Mouse (Mus musculus) CH12.LX (cell line): ENCODE results near the gene 4922502D21Rik. TPM values are rescaled to one million over a fixed set of nuclear protein-coding genes. Genes with fewer than 3 reads are reported as not detected.

Source experiments
- DNase-seq: peaks from one replicate; pipeline ENCODE4 v3.0.0-alpha.2; 2013; ENCODE audit errors: extremely low read depth
- H3K27ac ChIP-seq: 2 replicates; pipeline ENCODE4 v1.5.1; 2012; ENCODE audit warnings: low read depth, mild to moderate bottlenecking, control low read depth, moderate library complexity; ENCODE audit not compliant: insufficient read depth
- H3K27me3 ChIP-seq: replicated peaks from 2 replicates; pipeline ENCODE3; 2012; ENCODE audit warnings: inconsistent platforms
- H3K36me3 ChIP-seq, 2 experiments: replicated peaks in 1 of 2; 2 replicates each; pipeline versions ENCODE3 to v1.6.1; 2012; ENCODE audit warnings: inconsistent platforms in 1 of 2, low read length in 1 of 2, mild to moderate bottlenecking in 1 of 2, mixed read lengths in 1 of 2, moderate library complexity in 1 of 2; ENCODE audit not compliant: control insufficient read depth in 1 of 2, insufficient read depth in 1 of 2
- H3K4me1 ChIP-seq, 2 experiments: 2 replicates each; pipeline ENCODE4 v1.6.1; 2012; ENCODE audit warnings: inconsistent platforms in 1 of 2, moderate library complexity in 1 of 2; ENCODE audit not compliant: insufficient read depth in 2 of 2, control insufficient read depth in 1 of 2
- H3K4me2 ChIP-seq: 2 replicates; pipeline ENCODE4 v1.6.1; 2012; ENCODE audit warnings: low read depth, mild to moderate bottlenecking, control low read depth; ENCODE audit not compliant: poor library complexity, insufficient read depth, severe bottlenecking
- H3K4me3 ChIP-seq, 3 experiments: fragments of 150-350 bp in 1 of 3; sonication (generic) in 1 of 3; replicated peaks in 1 of 3; 2 replicates each; pipeline versions ENCODE3 to v1.5.1; 2011 to 2012; ENCODE audit warnings: low read depth in 2 of 3, low read length in 2 of 3, mild to moderate bottlenecking in 2 of 3, moderate library complexity in 2 of 3, control low read depth in 1 of 3, improper control_type of control experiment in 1 of 3, inconsistent platforms in 1 of 3, mixed read lengths in 1 of 3; ENCODE audit not compliant: poor library complexity in 1 of 3
- H3K79me2 ChIP-seq: replicated peaks from 2 replicates; pipeline ENCODE4 v1.6.1; 2012; ENCODE audit warnings: mild to moderate bottlenecking, moderate library complexity; ENCODE audit not compliant: control insufficient read depth, poor library complexity, insufficient read depth, severe bottlenecking; ENCODE audit errors: extremely low read depth
- H3K9ac ChIP-seq: 2 replicates; pipeline ENCODE4 v1.6.1; 2012; ENCODE audit warnings: low read depth, mild to moderate bottlenecking, control low read depth, moderate library complexity; ENCODE audit not compliant: insufficient read depth
- H3K9me3 ChIP-seq: replicated peaks from 2 replicates; pipeline ENCODE3; 2012; ENCODE audit warnings: low read length, inconsistent platforms, mixed read lengths
- BHLHE40 ChIP-seq: IDR thresholded peaks from 2 replicates; pipeline ENCODE4 v1.6.1; 2011; ENCODE audit warnings: mild to moderate bottlenecking, low read depth, low read length, improper control_type of control experiment
- CHD2 ChIP-seq: IDR thresholded peaks from 2 replicates; pipeline ENCODE4 v1.6.1; 2011; ENCODE audit warnings: low read length, improper control_type of control experiment
- CTCF ChIP-seq, 2 experiments: IDR thresholded peaks in 1 of 2; conservative IDR thresholded peaks in 1 of 2; 2 replicates each; pipeline ENCODE4 v1.5.1; 2011 to 2012; ENCODE audit warnings: low read depth in 2 of 2, low read length in 2 of 2, improper control_type of control experiment in 1 of 2, inconsistent platforms in 1 of 2, mild to moderate bottlenecking in 1 of 2, moderate library complexity in 1 of 2
- E2F4 ChIP-seq: IDR thresholded peaks from 2 replicates; pipeline ENCODE4 v1.6.1; 2011; ENCODE audit warnings: low read depth, low read length, improper control_type of control experiment; ENCODE audit not compliant: insufficient replicate concordance
- ETS1 ChIP-seq: conservative IDR thresholded peaks from 2 replicates; pipeline ENCODE4 v1.6.1; 2012; ENCODE audit warnings: low read depth, mild to moderate bottlenecking, inconsistent platforms, low read length, improper control_type of control experiment, moderate library complexity
- HCFC1 ChIP-seq: IDR thresholded peaks from 2 replicates; pipeline ENCODE4 v1.6.1; 2012; ENCODE audit warnings: low read depth, mild to moderate bottlenecking, inconsistent platforms, low read length, improper control_type of control experiment
- JUN ChIP-seq: IDR thresholded peaks from 2 replicates; pipeline ENCODE4 v1.6.1; 2011; ENCODE audit warnings: low read depth, mild to moderate bottlenecking, low read length, improper control_type of control experiment, moderate library complexity; ENCODE audit not compliant: insufficient read depth
- MAZ ChIP-seq: IDR thresholded peaks from 2 replicates; pipeline ENCODE4 v1.6.1; 2012; ENCODE audit warnings: low read depth, mild to moderate bottlenecking, inconsistent platforms, low read length, improper control_type of control experiment, moderate library complexity
- MEF2A ChIP-seq: IDR thresholded peaks from 2 replicates; pipeline ENCODE4 v1.6.1; 2014; ENCODE audit warnings: low read depth, mild to moderate bottlenecking, inconsistent platforms, low read length, improper control_type of control experiment, borderline replicate concordance
- MXI1 ChIP-seq: IDR thresholded peaks from 2 replicates; pipeline ENCODE4 v1.6.1; 2011; ENCODE audit warnings: mild to moderate bottlenecking, low read depth, low read length, improper control_type of control experiment
- NRF1 ChIP-seq: IDR thresholded peaks from 2 replicates; pipeline ENCODE4 v1.6.1; 2014; ENCODE audit warnings: low read depth, mild to moderate bottlenecking, inconsistent platforms, low read length, improper control_type of control experiment, moderate library complexity
- PAX5 ChIP-seq: IDR thresholded peaks from 2 replicates; pipeline ENCODE4 v1.6.1; 2012; ENCODE audit warnings: low read length, inconsistent platforms, mixed read lengths
- POLR2A ChIP-seq: IDR thresholded peaks from 2 replicates; pipeline ENCODE4 v1.6.1; 2011; ENCODE audit warnings: low read depth, mild to moderate bottlenecking, improper control_type of control experiment, low read length
- SIN3A ChIP-seq: IDR thresholded peaks from 2 replicates; pipeline ENCODE4 v1.6.1; 2012; ENCODE audit warnings: low read length, improper control_type of control experiment, inconsistent platforms
- SMC3 ChIP-seq: IDR thresholded peaks from 2 replicates; pipeline ENCODE4 v1.6.1; 2011; ENCODE audit warnings: low read depth, low read length, improper control_type of control experiment
- TBP ChIP-seq: conservative IDR thresholded peaks from 2 replicates; pipeline ENCODE4 v1.6.1; 2011; ENCODE audit warnings: low read depth, low read length, improper control_type of control experiment
- TCF12 ChIP-seq: IDR thresholded peaks from 2 replicates; pipeline ENCODE4 v1.6.1; 2014; ENCODE audit warnings: low read depth, mild to moderate bottlenecking, inconsistent platforms, low read length, improper control_type of control experiment
- UBTF ChIP-seq: IDR thresholded peaks from 2 replicates; pipeline ENCODE4 v1.6.1; 2012; ENCODE audit warnings: low read depth, mild to moderate bottlenecking, inconsistent platforms, low read length, improper control_type of control experiment, moderate library complexity
- ZMIZ1 ChIP-seq: IDR thresholded peaks from 2 replicates; pipeline ENCODE4 v1.6.1; 2012; ENCODE audit warnings: low read depth, mild to moderate bottlenecking, inconsistent platforms, low read length, improper control_type of control experiment
- dilution Hi-C: fragments of 300-500 bp; cut with MboI; formaldehyde crosslinking; loops from 2 replicates; pipeline ENCODE4 v1.14.3; 2020; ENCODE audit warnings: low sequenced_read_pairs; ENCODE audit not compliant: extremely low pct_unique_long_range_greater_than_20kb, extremely low pct_ligation_motif_present
- in situ Hi-C: fragments of 300-500 bp; cut with MboI; formaldehyde crosslinking; loops from 3 replicates; pipeline ENCODE4 v1.14.3; 2019; ENCODE audit warnings: low sequenced_read_pairs, low pct_ligation_motif_present, low pct_unique_long_range_greater_than_20kb, mixed read lengths
- polyA plus RNA-seq: library from polyadenylated mRNA; unstranded; fragments of >175 nt; gene quantifications from 2 replicates; pipeline ENCODE4 v1.2.1, GENCODE M21; 2012; ENCODE audit warnings: low read depth; ENCODE audit not compliant: insufficient read length
- total RNA-seq, 2 experiments: library from RNA; depleted of rRNA; stranded (reverse); fragments of 300-350 nt in 1 of 2; fragments of >200 nt in 1 of 2; gene quantifications; 2 replicates each; pipeline ENCODE4 v1.2.3; 2012 to 2014

The 4922502D21Rik gene
- total and polyA plus RNA-seq, 3 experiments: 0.23 to 2.8 (median 0.46) TPM

DNA sequence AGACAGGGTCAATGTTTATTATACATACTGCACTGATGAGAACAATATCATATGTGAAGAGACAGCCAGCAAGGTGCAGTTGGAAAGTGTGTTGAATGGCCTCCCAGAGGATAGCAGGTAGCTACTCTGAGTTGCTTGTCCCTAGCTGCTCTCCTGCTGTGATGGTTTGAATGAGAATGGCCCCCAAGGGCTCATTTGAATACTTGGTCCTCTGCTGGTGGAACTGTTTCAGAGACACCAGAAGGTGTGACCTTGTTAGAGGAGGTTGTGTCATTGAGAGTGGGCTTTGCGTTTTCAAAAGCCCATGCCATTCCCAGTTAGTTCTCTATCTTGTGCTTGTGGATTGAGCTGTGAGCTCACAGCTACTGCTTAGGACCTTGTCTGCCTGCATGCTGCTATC lies 32.3 kb upstream of the 4922502D21Rik start:
- DNase-seq: no peak

DNA sequence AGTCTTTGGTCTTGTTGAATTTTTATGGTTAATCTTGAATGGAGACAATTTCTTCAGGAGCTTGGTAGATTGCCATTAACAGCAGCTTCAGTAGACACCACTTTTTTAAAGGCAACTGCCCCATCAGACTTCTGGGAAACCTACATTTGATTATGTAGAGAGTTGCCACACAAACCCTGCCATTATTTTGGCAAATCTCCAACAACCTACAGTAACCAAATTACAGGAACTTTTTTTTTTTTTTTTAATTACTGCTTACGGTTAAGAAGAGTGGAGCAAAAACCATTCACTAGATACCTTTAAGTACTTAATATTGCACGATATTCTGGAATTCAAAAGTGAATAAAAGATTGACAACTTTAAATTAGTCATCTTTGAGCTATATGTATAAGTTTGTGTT lies 27.9 kb upstream of the 4922502D21Rik start:
- in situ Hi-C loops: loop anchor here (25.0 kb wide), 1 partner anchor 522 kb away; the partner anchor contains the start of genes Gm44511 and Klrb1b
- Histone ChIP-seq H3K79me2 (no peaks in the 10 kb centered on the region), H3K4me1 (peaks cover 0 to 37% of the 10 kb centered on the region in 2 experiments; a peak in 2 of 4 replicates), H3K36me3 (peaks cover 0 to 5% of the 10 kb centered on the region in 2 experiments)
- TF ChIP-seq TBP (no peak), JUN (no peak), UBTF (no peak), MEF2A (no peak), NRF1 (no peak), CHD2 (no peak), ETS1 (no peak), MXI1 (no peak), HCFC1 (no peak), ZMIZ1 (no peak), MAZ (no peak), SIN3A (no peak)
- TF ChIP-seq, all 38 proteins: peak for 0
- dilution Hi-C loops: no loop called here
- H3K27me3 ChIP-seq: no peaks in the 10 kb centered on the region
- H3K27ac ChIP-seq: no peak overlapping the region
- H3K4me3 ChIP-seq: no peak overlapping the region
- no peak overlapping the region for H3K9ac ChIP-seq
- H3K4me2 ChIP-seq: no peak overlapping the region
- no peaks in the 10 kb centered on the region for H3K9me3 ChIP-seq
- no peak for DNase-seq

More for the DNA sequence above, 32.3 kb upstream of the 4922502D21Rik start:
- H3K4me1 ChIP-seq: peaks cover 0 to 26% of the 10 kb centered on the region in 2 experiments; a peak in 2 of 4 replicates
- H3K4me2 ChIP-seq: no peak overlapping the region
- no peaks in the 10 kb centered on the region for H3K9me3 ChIP-seq
- peaks cover 0 to 4% of the 10 kb centered on the region in 2 experiments for H3K36me3 ChIP-seq
- dilution Hi-C loops (no loop called here), in situ Hi-C loops (loop anchor here (25.0 kb wide), 1 partner anchor 527 kb away; the partner anchor contains the start of genes Gm44511 and Klrb1b)
- no peak for TF ChIP-seq TCF12
- TF ChIP-seq MAZ: no peak
- peak in 1 of 2 experiments; percentile 44; a peak in 2 of 4 replicates for TF ChIP-seq CTCF (conservative IDR thresholded peaks at IDR 0.05 in 1 of 2, IDR thresholded peaks at IDR 0.05 in 1 of 2; ENCODE audit: low read depth in 2 of 2, low read length in 2 of 2)
- TF ChIP-seq PAX5: no peak
- TF ChIP-seq SMC3: peak; percentile 59
- TF ChIP-seq E2F4: no peak
- TF ChIP-seq BHLHE40: no peak
- no peak for TF ChIP-seq UBTF
- no peak for TF ChIP-seq POLR2A
- H3K27me3 ChIP-seq: no peaks in the 10 kb centered on the region
- no peak overlapping the region for H3K9ac ChIP-seq
- no peak overlapping the region for H3K4me3 ChIP-seq
- no peaks in the 10 kb centered on the region for H3K79me2 ChIP-seq
- H3K27ac ChIP-seq: no peak overlapping the region
